Mouse (Mus musculus) myocyte (in vitro differentiated cells): Measurements from ENCODE around the gene Nox4.

Experiments used
- MAX ChIP-seq: IDR thresholded peaks from one replicate; pipeline ENCODE4 v1.6.1; 2011; ENCODE audit warnings: low read depth, mild to moderate bottlenecking, control low read depth
- POLR2A ChIP-seq: IDR thresholded peaks from one replicate; pipeline ENCODE4 v1.6.1; 2011; ENCODE audit warnings: low read depth, mild to moderate bottlenecking, control low read depth, moderate library complexity; ENCODE audit not compliant: insufficient read length
- REST ChIP-seq: IDR thresholded peaks from one replicate; pipeline ENCODE4 v1.6.1; 2011; ENCODE audit warnings: mild to moderate bottlenecking, control low read depth, moderate library complexity; ENCODE audit not compliant: insufficient read depth, insufficient read length
- TCF12 ChIP-seq: IDR thresholded peaks from one replicate; pipeline ENCODE4 v1.6.1; 2011; ENCODE audit warnings: mild to moderate bottlenecking, control low read depth; ENCODE audit not compliant: poor library complexity, insufficient read depth, severe bottlenecking
- TCF3 ChIP-seq: IDR thresholded peaks from one replicate; pipeline ENCODE4 v1.6.1; 2011; ENCODE audit warnings: low read depth, control low read depth; ENCODE audit not compliant: insufficient read length

- TF ChIP-seq POLR2A (no peak), TCF3 (no peak), MAX (no peak), REST (no peak), TCF12 (no peak)
Measured at GRCm38 (mm10) chr7:87252071-87252470, 6.2 kb downstream of the Nox4 start.
